Mouse (Mus musculus): ENCODE measurements around the gene Rpa1.

GRCm38 (mm10) chr11:75259996-75260561 lies 88.0 kb downstream of the Rpa1 start:
- TF ChIP-seq POLR2A (IDR thresholded peaks at IDR 0.05; ENCODE audit: low read depth, low read length) (no peak), CTCF (IDR thresholded peaks at IDR 0.05; ENCODE audit: borderline replicate concordance, insufficient read depth, low read length) (no peak)
